Mouse (Mus musculus) embryo, embryonic 10.5 days (tissue): Measurements from ENCODE around the gene Wnt4.
A peak's percentile ranks its signal among the peaks of the same experiment; 100 is the strongest.

Experiments
- DNase-seq: peaks from one replicate; pipeline ENCODE4 v3.0.0-alpha.2; 2015; ENCODE audit warnings: low spot score

The Wnt4 gene

GRCm38 (mm10) chr4:137277166-137277513 is at the start of gene Wnt4:
Gene Wnt4 (plus strand): TSS chr4:137277489.
- DNase-seq, result peak; percentile 75

GRCm38 (mm10) chr4:137228566-137229115 is 48.6 kb upstream of the Wnt4 start:
- DNase-seq, result no peak

GRCm38 (mm10) chr4:137231494-137232470 is 45.5 kb upstream of the Wnt4 start:
- DNase-seq, result no peak

DNA sequence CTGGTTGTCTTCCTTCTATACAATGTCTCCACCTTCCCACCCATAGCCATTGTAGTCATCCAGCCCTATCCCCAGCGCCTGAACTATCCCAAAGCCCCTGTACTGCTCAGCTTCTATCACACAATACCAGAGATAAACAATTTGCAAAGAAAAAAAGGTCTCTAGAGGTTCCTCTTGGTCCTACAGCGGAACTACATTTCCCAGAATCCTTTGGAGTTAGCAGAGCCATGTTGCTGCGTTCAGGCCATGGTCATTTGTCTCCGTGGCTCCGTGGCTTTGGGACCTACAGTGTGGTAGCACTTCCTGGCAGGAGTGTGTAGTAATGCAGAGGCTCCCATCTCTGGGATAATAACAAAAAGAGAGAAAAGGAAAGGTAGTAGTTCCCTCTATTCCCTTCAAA is 43.7 kb upstream of the Wnt4 start:
- DNase-seq, result no peak

- DNase-seq, result peak; percentile 18
Measured at GRCm38 (mm10) chr4:137234444-137234843, 42.8 kb upstream of the Wnt4 start.

- DNase-seq, result no peak
Measured at GRCm38 (mm10) chr4:137235368-137235767, 41.9 kb upstream of the Wnt4 start.

- DNase-seq, result no peak
Measured at GRCm38 (mm10) chr4:137244883-137245282, 32.4 kb upstream of the Wnt4 start.

- no peak for DNase-seq
Measured at GRCm38 (mm10) chr4:137250333-137250732, 27.0 kb upstream of the Wnt4 start.

GRCm38 (mm10) chr4:137250849-137251248 is 26.4 kb upstream of the Wnt4 start:
- no peak for DNase-seq

- no peak for DNase-seq
Measured at GRCm38 (mm10) chr4:137253601-137254000, 23.7 kb upstream of the Wnt4 start.

DNA sequence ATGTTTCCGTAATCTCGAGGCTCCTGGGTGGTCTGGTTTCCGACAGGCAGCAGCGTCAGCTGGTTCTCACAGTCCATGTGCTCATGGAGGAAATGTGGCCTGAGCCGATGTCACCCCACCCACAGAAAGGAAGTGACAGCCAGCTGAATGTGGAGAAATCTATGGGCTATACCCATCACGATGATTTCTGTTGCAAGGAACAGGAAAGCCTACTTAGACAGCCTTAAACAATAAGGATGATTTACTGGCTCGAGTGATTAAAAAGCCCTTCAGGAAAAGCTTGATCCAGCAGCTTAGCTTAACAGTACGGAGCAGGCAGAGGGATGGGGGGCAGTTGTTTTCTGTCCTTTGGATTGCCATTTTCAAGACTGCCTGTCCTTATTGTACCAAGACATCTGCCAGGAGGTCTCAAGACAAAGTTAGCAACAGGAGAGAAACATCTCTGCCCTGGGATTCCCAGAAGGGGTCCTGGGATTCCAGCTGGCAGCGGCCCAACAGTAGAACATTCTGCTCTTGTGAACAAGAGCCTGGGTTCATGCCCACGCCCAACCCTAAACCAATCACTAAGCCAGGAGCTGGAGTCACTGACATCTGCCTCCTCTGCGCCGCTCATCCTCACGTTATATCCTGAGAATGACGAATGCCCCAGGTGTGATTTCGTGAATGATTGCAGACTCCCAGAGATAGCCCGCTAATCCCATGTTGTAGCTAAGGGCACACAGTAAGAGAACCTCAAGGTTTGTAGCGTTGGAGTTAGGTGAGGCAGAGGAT is 22.9 kb upstream of the Wnt4 start:
- no peak for DNase-seq

- no peak for DNase-seq
Measured at GRCm38 (mm10) chr4:137255568-137255967, 21.7 kb upstream of the Wnt4 start.

GRCm38 (mm10) chr4:137261826-137262225 is 15.5 kb upstream of the Wnt4 start:
- no peak for DNase-seq

DNA sequence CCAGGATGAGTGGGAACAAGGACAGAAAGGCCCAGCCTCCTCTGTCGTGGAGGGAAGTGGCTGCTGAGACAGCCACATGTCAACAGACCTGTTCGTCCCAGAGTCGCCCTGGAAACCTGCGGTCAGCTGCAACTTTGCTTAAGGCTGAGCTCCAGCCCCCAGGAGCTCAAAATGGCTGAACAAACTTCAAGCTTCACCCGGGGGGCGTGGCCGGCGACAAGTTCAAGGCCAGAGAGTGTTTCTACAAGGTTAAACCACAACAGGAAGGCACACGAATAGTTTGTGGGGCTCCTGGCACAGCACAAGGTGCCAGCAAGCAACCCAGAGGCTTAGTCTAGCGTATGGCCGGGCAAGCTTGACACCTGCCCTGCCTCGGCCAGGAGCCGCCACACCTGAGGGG is 13.2 kb upstream of the Wnt4 start:
- DNase-seq, result no peak

DNA sequence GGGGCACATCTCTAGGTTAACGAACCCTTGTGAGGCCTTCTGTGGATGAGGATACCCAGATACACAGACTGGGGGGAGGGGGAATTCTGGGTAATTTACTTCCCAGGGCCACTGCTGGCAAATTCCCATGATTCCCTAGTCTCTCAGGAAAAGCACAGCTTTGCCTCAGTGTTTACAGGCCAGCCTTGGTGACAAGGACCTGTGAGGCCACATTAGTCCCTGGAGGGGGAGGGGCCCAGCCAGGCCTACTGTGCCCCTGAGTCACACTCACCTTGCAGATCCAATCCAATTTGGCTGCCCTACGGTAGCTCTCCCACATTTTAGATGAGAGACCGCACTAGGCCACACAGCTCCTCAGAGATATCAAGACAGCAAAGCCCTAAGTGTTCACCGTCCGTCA is 12.2 kb upstream of the Wnt4 start:
- DNase-seq, result no peak

- DNase-seq, result no peak
Measured at GRCm38 (mm10) chr4:137268541-137268940, 8.7 kb upstream of the Wnt4 start.

- no peak for DNase-seq
Measured at GRCm38 (mm10) chr4:137271856-137272255, 5.4 kb upstream of the Wnt4 start.

DNA sequence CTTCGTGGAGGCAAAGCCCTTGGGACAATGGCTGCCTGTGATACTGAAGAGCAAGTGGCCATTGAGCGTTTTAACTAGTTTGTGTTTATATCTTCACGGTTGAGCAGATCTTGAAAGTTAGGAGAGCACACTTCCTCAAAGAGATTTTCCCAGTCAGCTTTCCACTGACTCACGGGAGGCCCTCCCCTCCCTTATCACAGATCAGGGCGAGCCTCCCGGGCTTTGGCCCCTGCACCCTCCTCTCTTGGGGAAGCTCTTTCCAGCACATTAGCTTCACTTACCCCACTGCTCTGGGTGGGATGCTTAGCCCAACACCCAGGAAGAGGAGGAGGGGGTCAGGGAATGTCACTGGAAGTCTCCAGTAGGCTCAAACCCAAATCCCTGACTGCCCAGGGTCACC is 3.0 kb upstream of the Wnt4 start:
- DNase-seq, result peak; percentile 31

DNA sequence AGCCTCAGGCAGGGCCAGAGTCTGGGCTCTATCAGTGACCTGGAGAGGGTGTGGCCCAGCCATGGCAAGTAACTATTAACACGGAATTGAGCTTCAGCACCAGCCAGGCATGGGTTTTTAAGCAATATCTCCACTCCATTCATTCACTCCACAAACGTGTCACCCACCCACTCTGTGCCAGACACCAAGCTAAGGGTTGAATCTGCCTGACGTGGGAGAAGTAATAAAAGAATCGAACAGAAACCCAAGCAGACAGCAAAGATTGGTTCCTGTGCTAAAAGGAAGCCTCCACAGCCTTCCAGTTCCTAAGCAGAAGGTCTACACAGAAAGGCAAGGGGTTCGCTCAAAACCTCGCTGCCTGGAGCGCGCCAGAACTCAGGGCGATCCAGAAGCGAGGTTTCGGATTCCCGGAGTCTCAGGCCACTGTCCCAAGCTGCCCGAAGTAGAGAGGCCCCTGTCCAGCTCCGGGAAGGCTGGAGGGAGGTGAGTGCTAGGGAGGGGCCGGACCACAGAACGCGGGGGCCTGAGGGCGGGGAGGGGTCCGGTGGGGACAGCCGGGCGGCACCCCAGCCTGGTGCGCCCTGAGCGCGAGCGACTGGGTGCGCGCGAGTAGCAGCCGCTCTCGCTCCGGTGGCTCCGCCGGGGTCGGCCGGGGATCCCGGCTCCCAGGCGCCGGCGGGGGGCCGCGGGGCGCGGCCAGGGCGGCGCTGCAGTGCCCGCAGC is 685 bp upstream of the Wnt4 start:
- peak; percentile 49 for DNase-seq

DNA sequence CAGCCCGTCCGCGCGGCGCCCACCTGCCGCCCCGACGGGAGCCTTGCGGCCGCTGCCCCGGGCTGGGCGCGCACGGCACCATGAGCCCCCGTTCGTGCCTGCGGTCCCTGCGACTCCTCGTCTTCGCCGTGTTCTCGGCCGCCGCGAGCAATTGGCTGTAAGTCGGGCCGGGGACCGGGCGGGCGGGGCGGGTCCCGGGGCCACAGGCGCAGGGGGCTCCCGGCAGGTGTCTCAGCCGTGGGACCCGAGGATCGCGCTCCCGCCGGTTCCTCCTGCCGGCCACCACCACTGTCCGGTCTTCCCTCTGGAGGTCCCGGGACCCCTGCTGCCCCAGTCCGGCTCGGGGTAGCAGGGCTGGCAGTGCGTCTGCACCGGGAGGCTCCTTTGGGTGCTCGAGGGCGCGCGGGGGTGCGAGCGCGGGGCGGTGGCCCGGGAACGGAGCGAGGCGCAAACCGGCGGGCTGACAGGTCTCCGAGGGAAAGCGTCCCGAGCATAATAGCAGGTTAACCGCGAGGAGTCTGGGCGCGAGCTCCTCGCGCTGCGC is 383 bp downstream of the Wnt4 start:
- DNase-seq, result no peak

DNA sequence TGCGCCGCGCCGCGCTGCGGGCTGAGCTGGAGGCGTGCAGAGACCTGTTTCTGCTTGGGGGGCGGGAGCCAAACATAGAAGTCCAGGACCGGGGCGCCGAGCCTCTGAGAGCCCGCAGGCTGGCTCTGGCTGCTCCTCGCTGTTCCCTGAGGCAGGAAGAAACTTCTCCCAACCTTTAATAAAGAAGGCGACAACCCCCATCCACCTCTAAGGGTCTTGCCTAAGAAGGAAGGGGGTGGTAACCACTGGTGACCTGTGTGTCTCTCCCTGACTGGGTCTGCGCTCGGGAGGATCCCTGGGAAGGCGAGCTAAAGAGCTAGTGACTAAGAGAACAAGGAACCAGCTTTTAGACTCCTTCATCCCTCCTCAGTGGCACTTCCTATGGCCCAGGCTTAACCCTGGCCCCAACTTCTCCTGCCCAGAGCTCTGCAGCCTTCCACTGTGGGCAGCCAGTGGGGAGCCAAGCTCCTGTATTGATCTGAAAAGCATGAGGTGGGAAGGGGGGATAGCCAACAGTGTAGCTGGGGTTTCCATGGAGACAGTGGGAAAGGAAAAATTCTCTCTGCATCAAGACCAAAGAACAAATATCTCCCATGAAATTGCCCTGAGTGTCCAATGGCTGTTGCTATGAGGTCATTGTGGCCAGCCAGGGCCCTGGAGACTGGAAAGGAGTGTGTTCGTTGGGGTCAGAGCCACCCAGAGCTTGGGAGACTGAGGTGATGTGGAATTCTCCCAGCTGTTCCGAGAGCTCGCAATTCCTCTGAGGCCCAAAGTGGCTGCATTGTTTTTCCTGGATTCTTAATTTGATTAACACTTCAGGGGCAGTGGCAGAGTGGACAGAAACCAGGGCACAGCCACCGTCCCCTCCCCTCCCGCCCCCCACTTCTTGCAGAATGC is 1.1 kb downstream of the Wnt4 start:
- DNase-seq, result peak; percentile 64
